Mouse (Mus musculus) heart, embryonic 16.5 days (tissue): Measurements from ENCODE around the gene Tcea2. TPM values are rescaled to one million over a fixed set of nuclear protein-coding genes. Genes with fewer than 3 reads are reported as not detected.

Experiments
- ATAC-seq: fragments of 200-750 bp; cut with Nextera tagmentation; replicated peaks from 2 replicates; pipeline ENCODE4 v1.8.0; 2017; ENCODE audit warnings: moderate number of reproducible peaks; ENCODE audit not compliant: insufficient read depth, low FRiP score; ENCODE audit errors: extremely low read depth
- H3K27ac ChIP-seq: fragments of 300-500 bp; sonication (generic); 2 replicates; pipeline ENCODE4 v1.5.1; 2014; ENCODE audit warnings: mild to moderate bottlenecking, low read length, control low read depth, moderate library complexity
- H3K27me3 ChIP-seq: fragments of 300-500 bp; sonication (generic); 2 replicates; pipeline ENCODE4 v1.6.1; 2014; ENCODE audit warnings: low read length, mixed read lengths; ENCODE audit not compliant: control insufficient read depth, insufficient read depth
- H3K36me3 ChIP-seq: fragments of 300-500 bp; sonication (generic); 2 replicates; pipeline ENCODE4 v1.6.1; 2014; ENCODE audit not compliant: control insufficient read depth, insufficient read depth
- H3K4me1 ChIP-seq: fragments of 300-500 bp; sonication (generic); 2 replicates; pipeline ENCODE4 v1.6.1; 2014; ENCODE audit warnings: low read length, mixed read lengths; ENCODE audit not compliant: control insufficient read depth, insufficient read depth
- H3K4me2 ChIP-seq: fragments of 300-500 bp; sonication (generic); 2 replicates; pipeline ENCODE4 v1.6.1; 2014; ENCODE audit warnings: low read depth, mild to moderate bottlenecking, control low read depth, low read length
- H3K4me3 ChIP-seq: fragments of 300-500 bp; sonication (generic); 2 replicates; pipeline ENCODE4 v1.5.1; 2014; ENCODE audit warnings: mild to moderate bottlenecking, control low read depth, low read length
- H3K9ac ChIP-seq: fragments of 300-500 bp; sonication (generic); 2 replicates; pipeline ENCODE4 v1.6.1; 2014; ENCODE audit warnings: low read length, control low read depth
- H3K9me3 ChIP-seq: fragments of 300-500 bp; sonication (generic); replicated peaks from 2 replicates; pipeline ENCODE4 v1.6.1; 2016; ENCODE audit warnings: low read length; ENCODE audit not compliant: control insufficient read depth
- WGBS: fragments of 180-500 bp; shearing (Covaris S2); extraction: QIAGEN DNeasy Blood & Tissue Kit; methylation state at CpG from one replicate; pipeline ENCODE4 v1.1.7; 2014; 5-methylcytosine and 5-hydroxymethylcytosine counted together
- polyA plus RNA-seq: library from polyadenylated mRNA; unstranded; fragments of >200 nt; fragmentation: Nextera tagmentation; extraction: Ambion mirVana; gene quantifications from 2 replicates; pipeline ENCODE4 v1.2.1, GENCODE M21; 2015

The Tcea2 gene
- polyA plus RNA-seq, 1 experiment from 2014 or later = 17.6 TPM

DNA sequence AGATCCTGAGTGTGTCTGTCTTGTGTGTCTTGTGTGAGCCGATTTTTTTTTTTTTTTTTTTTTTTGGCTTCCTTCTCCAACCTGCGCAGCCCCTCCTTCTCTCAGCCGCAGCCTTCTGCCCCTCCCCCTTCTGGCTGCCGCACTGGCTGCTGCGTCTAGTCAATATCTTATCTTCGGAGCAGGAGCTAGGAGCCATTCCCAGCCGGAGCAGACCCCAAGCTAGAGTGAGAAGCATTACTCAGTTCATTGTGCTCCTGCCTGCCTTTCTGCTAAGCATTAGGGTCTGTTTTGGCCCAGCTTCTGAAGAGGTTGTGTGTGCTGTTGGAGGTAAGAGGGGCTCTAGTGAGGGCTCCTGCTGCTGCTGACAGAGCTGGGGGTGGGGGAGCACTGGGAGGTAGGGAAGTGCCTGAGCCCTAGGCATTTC, 34.8 kb downstream of the Tcea2 start, which contains the start of gene Oprl1:
Gene Oprl1, plus strand, starts transcription at position 114 of the 424 bp plus-strand sequence.
- peak; percentile 83; the same call in 1 of the 2 replicates for ATAC-seq
- no peak within 1 kb of the TSS for H3K27ac ChIP-seq
- peak within 1 kb of the TSS; percentile 65 for H3K9ac ChIP-seq
- under 1% methylated on average over 7 of the region's 7 CpGs for WGBS
- H3K4me1 ChIP-seq = peaks cover 9% of the 10 kb centered on the region
- H3K27me3 ChIP-seq = no peaks in the 10 kb centered on the region
- peak within 1 kb of the TSS; percentile 61 for H3K4me2 ChIP-seq
- H3K4me3 ChIP-seq = peak within 1 kb of the TSS; percentile 36
- H3K36me3 ChIP-seq = no peaks in the 10 kb centered on the region
- H3K9me3 ChIP-seq = no peaks in the 10 kb centered on the region

DNA sequence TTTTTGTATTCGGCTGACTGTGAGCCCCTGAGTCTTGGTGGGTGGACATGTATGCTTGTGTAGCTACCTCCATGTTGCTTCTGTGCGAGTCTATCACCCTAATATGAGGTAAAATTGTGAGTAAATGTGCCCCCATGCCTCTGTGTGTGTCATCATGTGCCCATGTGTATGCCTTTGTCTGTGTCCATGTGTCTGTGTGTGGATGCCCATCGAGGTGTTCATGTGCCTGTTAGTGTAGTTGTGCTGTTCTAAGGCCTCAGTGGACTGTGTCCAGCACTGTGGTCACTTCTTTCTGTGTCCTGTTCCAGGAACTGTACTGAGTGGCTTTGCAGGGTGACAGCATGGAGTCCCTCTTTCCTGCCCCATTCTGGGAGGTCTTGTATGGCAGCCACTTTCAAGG, 35.3 kb downstream of the Tcea2 start:
- H3K9ac ChIP-seq = peak overlapping the region; percentile 65; the same call in 1 of the 2 replicates
- peak overlapping the region; percentile 61 for H3K4me2 ChIP-seq
- H3K36me3 ChIP-seq = no peaks in the 10 kb centered on the region
- H3K4me1 ChIP-seq = peaks cover 9% of the 10 kb centered on the region
- 59% methylated on average over 3 of the region's 3 CpGs for WGBS
- H3K27ac ChIP-seq = no peak overlapping the region
- H3K4me3 ChIP-seq = peak overlapping the region; percentile 36
- no peak for ATAC-seq
- H3K27me3 ChIP-seq = no peaks in the 10 kb centered on the region
- no peaks in the 10 kb centered on the region for H3K9me3 ChIP-seq

DNA sequence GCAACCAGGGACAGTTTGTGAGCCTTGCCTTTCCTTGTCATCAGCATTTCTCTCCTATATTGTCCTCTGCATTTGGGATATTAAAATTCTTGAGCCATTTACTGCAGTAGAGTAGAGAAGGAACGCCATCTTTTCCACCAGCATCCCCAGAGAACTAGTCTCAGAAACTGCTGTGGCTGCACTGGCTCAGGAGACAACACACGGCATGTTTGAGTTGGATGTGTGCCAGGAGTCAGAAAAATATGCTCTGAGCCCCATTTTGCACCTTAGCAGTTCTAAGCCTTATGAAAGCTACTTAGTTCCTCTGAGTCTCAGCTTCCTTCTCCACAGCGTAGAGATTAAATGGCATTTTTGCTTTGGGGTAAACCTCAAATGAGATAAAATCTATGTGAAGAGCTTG, 36.9 kb downstream of the Tcea2 start:
- Histone ChIP-seq H3K9me3 (no peaks in the 10 kb centered on the region), H3K4me3 (no peak overlapping the region), H3K4me1 (peaks cover 9% of the 10 kb centered on the region), H3K9ac (no peak overlapping the region), H3K27ac (no peak overlapping the region), H3K36me3 (no peaks in the 10 kb centered on the region), H3K4me2 (no peak overlapping the region), H3K27me3 (no peaks in the 10 kb centered on the region)
- WGBS = 48% methylated on average over 3 of the region's 3 CpGs
- ATAC-seq = no peak

DNA sequence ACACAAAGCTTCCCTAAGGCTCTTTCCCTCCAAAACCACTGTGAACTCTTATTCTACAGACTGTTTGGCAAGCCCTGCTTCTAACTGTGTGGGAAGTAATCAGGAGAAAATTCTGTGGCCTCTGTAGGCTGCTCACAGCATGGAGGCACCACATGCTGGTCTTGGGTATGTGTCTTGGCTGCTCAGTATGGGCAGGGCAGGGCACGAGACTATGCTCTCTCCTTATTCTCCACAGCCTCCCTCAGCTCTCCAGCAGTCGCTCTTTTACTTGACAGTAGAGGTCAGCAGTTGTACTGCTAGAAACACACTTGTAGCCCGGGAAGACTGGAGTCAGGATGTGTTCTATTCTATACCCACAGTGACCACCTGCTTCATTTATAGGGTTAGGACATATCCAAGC, 40.0 kb downstream of the Tcea2 start:
- ATAC-seq = no peak
- Histone ChIP-seq H3K4me2 (no peak overlapping the region), H3K4me3 (no peak overlapping the region), H3K4me1 (peaks cover 3% of the 10 kb centered on the region), H3K36me3 (no peaks in the 10 kb centered on the region), H3K27ac (no peak overlapping the region), H3K27me3 (no peaks in the 10 kb centered on the region), H3K9me3 (no peaks in the 10 kb centered on the region), H3K9ac (no peak overlapping the region)
- WGBS = 34% methylated on average over 3 of the region's 3 CpGs

- ATAC-seq = no peak
- H3K36me3 ChIP-seq = no peaks in the 10 kb centered on the region
- H3K9ac ChIP-seq = no peak overlapping the region
- no peak overlapping the region for H3K4me2 ChIP-seq
- no peak overlapping the region for H3K27ac ChIP-seq
- no peaks in the 10 kb centered on the region for H3K27me3 ChIP-seq
- H3K4me1 ChIP-seq = no peaks in the 10 kb centered on the region
- no peaks in the 10 kb centered on the region for H3K9me3 ChIP-seq
- no peak overlapping the region for H3K4me3 ChIP-seq
Observed at GRCm38 (mm10) chr2:181721200-181721599, 41.1 kb downstream of the Tcea2 start.

GRCm38 (mm10) chr2:181722213-181722612, 42.1 kb downstream of the Tcea2 start:
- H3K27me3 ChIP-seq = no peaks in the 10 kb centered on the region
- ATAC-seq = no peak
- 17% methylated on average over 3 of the region's 3 CpGs for WGBS

DNA sequence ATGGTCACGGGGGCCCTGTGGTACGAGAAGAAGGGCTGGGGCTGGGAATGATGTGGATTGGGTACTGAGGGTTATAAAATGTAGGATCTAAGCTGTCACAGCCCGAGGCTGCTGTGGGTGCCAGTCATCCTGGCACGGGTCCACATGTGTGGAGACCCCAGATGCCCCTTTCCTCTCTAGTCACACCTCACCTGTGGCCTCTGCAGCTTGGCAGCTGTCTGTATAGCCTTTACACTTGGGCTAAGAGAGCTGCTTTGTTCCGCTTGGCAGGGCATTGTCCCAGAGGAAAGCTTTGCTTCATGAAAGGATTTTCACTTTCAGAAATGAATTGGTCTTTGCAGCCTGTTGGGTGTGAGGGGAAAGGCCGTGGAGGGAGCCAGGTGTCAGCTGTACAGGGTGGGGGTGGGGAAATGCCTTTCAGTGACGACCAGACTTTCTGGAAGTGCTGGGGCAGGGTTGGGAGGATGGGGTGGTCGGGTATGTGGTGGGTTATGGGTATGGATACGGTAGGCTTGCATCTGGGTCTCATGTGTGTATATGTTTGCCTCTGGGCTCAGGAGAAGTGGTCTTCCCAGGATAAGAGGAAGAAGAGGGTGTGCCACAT, 47.7 kb downstream of the Tcea2 start:
- H3K4me2 ChIP-seq = no peak overlapping the region
- H3K9me3 ChIP-seq = no peaks in the 10 kb centered on the region
- H3K4me1 ChIP-seq = no peaks in the 10 kb centered on the region
- 53% methylated on average over 9 of the region's 9 CpGs for WGBS
- no peak overlapping the region for H3K9ac ChIP-seq
- no peak overlapping the region for H3K27ac ChIP-seq
- no peak overlapping the region for H3K4me3 ChIP-seq
- H3K36me3 ChIP-seq = no peaks in the 10 kb centered on the region
- no peaks in the 10 kb centered on the region for H3K27me3 ChIP-seq
- ATAC-seq = no peak

More at GRCm38 (mm10) chr2:181722213-181722612, 42.1 kb downstream of the Tcea2 start:
- Histone ChIP-seq H3K9me3 (no peaks in the 10 kb centered on the region), H3K4me2 (no peak overlapping the region), H3K36me3 (no peaks in the 10 kb centered on the region), H3K27ac (no peak overlapping the region), H3K4me1 (no peaks in the 10 kb centered on the region), H3K4me3 (no peak overlapping the region), H3K9ac (no peak overlapping the region)

GRCm38 (mm10) chr2:181730051-181730450, 49.9 kb downstream of the Tcea2 start:
- WGBS = 53% methylated on average over 3 of the region's 3 CpGs
- Histone ChIP-seq H3K36me3 (no peaks in the 10 kb centered on the region), H3K27me3 (no peaks in the 10 kb centered on the region), H3K9ac (no peak overlapping the region), H3K4me2 (no peak overlapping the region), H3K27ac (no peak overlapping the region), H3K4me3 (no peak overlapping the region), H3K9me3 (no peaks in the 10 kb centered on the region), H3K4me1 (no peaks in the 10 kb centered on the region)
- no peak for ATAC-seq
